8 mouse cellular contexts compared by ENCODE assay signal in genomic region chr11:101338123-101338760, GRCm38 (mm10). TPM values are rescaled to one million over a fixed set of nuclear protein-coding genes. Genes with fewer than 3 reads are reported as not detected.
DNase-seq lines count a peak whose midpoint lies in the region; ATAC-seq and TF ChIP-seq lines count a peak whose summit lies in the region.

No protein-coding gene starts in this region.

- H3K27ac ChIP-seq in CH12.LX (ENCODE audit: insufficient read depth, low read depth), result no peak overlapping the region
- peak overlapping the region; percentile 65; the same call in 1 of the 2 replicates for H3K27ac ChIP-seq in hindbrain, embryonic 14.5 days

- no peaks in the 10 kb centered on the region for H3K27me3 ChIP-seq in CH12.LX (replicated peaks)
- no peaks in the 10 kb centered on the region for H3K27me3 ChIP-seq in hindbrain, embryonic 14.5 days (ENCODE audit: control insufficient read depth, insufficient read depth, low read length)

- TF ChIP-seq RAD21 in CH12.LX (IDR thresholded peaks at IDR 0.05; ENCODE audit: low read depth, low read length), result no peak

- peak; percentile 83 for ATAC-seq in hindbrain, embryonic 14.5 days (ENCODE audit: low FRiP score)

- H3K4me3 ChIP-seq in CH12.LX (replicated peaks in 1 of 3; ENCODE audit: low read depth in 2 of 3, low read length in 2 of 3, poor library complexity in 1 of 3), result no peak overlapping the region
- peak overlapping the region; percentile 24 for H3K4me3 ChIP-seq in hindbrain, embryonic 14.5 days (replicated peaks; ENCODE audit: low read length)

- WGBS in hindbrain, embryonic 14.5 days, result 3% methylated on average over 9 of the region's 9 CpGs

- 0 out of 2 replicates have a peak overlapping the region, but pooled peaks have one; percentile 14 for H3K4me2 ChIP-seq in CH12.LX (ENCODE audit: insufficient read depth, low read depth, poor library complexity, severe bottlenecking)
- H3K4me2 ChIP-seq in hindbrain, embryonic 14.5 days (replicated peaks), result peak overlapping the region; percentile 50

- no peaks in the 10 kb centered on the region for H3K79me2 ChIP-seq in CH12.LX (replicated peaks; ENCODE audit: control insufficient read depth, extremely low read depth, insufficient read depth, poor library complexity, severe bottlenecking)

- TF ChIP-seq EP300 in CH12.LX (IDR thresholded peaks at IDR 0.05; ENCODE audit: low read length), result no peak

- peaks cover 0 to 17% of the 10 kb centered on the region in 2 experiments for H3K36me3 ChIP-seq in CH12.LX (replicated peaks in 1 of 2; ENCODE audit: control insufficient read depth in 1 of 2, insufficient read depth in 1 of 2, low read length in 1 of 2)
- no peaks in the 10 kb centered on the region for H3K36me3 ChIP-seq in hindbrain, embryonic 14.5 days (replicated peaks; ENCODE audit: control insufficient read depth, insufficient read depth)

- no peak for TF ChIP-seq CTCF in CH12.LX (conservative IDR thresholded peaks at IDR 0.05 in 1 of 2, IDR thresholded peaks at IDR 0.05 in 1 of 2; ENCODE audit: low read depth in 2 of 2, low read length in 2 of 2)

- dilution Hi-C loops in CH12.LX (cut with MboI; ENCODE audit: extremely low pct_ligation_motif_present, extremely low pct_unique_long_range_greater_than_20kb, low sequenced_read_pairs), result no loop called here

- intact Hi-C loops in heart, postnatal 14 days (cut with DNase I), result no loop called here

- peak; percentile 89 for DNase-seq in heart, adult 11 months
- no peak for DNase-seq in heart, postnatal 14 days
- peak; percentile 41 for DNase-seq in CH12.LX (ENCODE audit: extremely low read depth)
- peak; percentile 86 for DNase-seq in embryo, embryonic 10 days (ENCODE audit: low spot score)
- peak; percentile 28 for DNase-seq in hindbrain, embryonic 14.5 days (ENCODE audit: low spot score)
- peak; percentile 86 for DNase-seq in mesoderm, embryonic 11.5 days (ENCODE audit: low read depth, low spot score)
- no peak for DNase-seq in right cerebral cortex, postnatal 25 days
- DNase-seq in ovary, postnatal 36 days (ENCODE audit: low spot score), result no peak

- in situ Hi-C loops in CH12.LX (cut with MboI; ENCODE audit: low pct_ligation_motif_present, low pct_unique_long_range_greater_than_20kb, low sequenced_read_pairs), result loop anchor here (10.0 kb wide), 1 partner anchor 57 kb away; no protein-coding TSS in a partner anchor

- H3K4me1 ChIP-seq in CH12.LX (ENCODE audit: control insufficient read depth in 1 of 2, insufficient read depth in 2 of 2), result peaks cover 3 to 18% of the 10 kb centered on the region in 2 experiments; a peak in 2 of 4 replicates
- peaks cover 15% of the 10 kb centered on the region; the same call in 1 of the 2 replicates for H3K4me1 ChIP-seq in hindbrain, embryonic 14.5 days (replicated peaks; ENCODE audit: control insufficient read depth, insufficient read depth, low read length)

- H3K9ac ChIP-seq in CH12.LX (ENCODE audit: insufficient read depth, low read depth), result no peak overlapping the region
- peak overlapping the region; percentile 50 for H3K9ac ChIP-seq in hindbrain, embryonic 14.5 days

- TF ChIP-seq POLR2A in CH12.LX (IDR thresholded peaks at IDR 0.05; ENCODE audit: low read depth, low read length), result no peak

- no peaks in the 10 kb centered on the region for H3K9me3 ChIP-seq in CH12.LX (replicated peaks; ENCODE audit: low read length)
- no peaks in the 10 kb centered on the region for H3K9me3 ChIP-seq in hindbrain, embryonic 14.5 days (ENCODE audit: control insufficient read depth, low read length)

TF ChIP-seq in CH12.LX, 34 proteins besides CTCF, POLR2A, EP300 and RAD21:
- no peak for TF ChIP-seq MEF2A (IDR thresholded peaks at IDR 0.05; ENCODE audit: borderline replicate concordance, low read depth, low read length)
- TF ChIP-seq SIN3A (IDR thresholded peaks at IDR 0.05; ENCODE audit: low read length), result no peak
- no peak for TF ChIP-seq USF1 (IDR thresholded peaks at IDR 0.05; ENCODE audit: low read depth, low read length)
- TF ChIP-seq CHD1 (IDR thresholded peaks at IDR 0.05; ENCODE audit: low read depth, low read length), result no peak
- TF ChIP-seq MXI1 (IDR thresholded peaks at IDR 0.05; ENCODE audit: low read depth, low read length), result no peak
- TF ChIP-seq SMC3 (IDR thresholded peaks at IDR 0.05; ENCODE audit: low read depth, low read length), result no peak
- TF ChIP-seq PAX5 (IDR thresholded peaks at IDR 0.05; ENCODE audit: low read length), result no peak
- TF ChIP-seq ZC3H11A (IDR thresholded peaks at IDR 0.05; ENCODE audit: low read depth, low read length), result no peak
- no peak for TF ChIP-seq CHD2 (IDR thresholded peaks at IDR 0.05; ENCODE audit: low read length)
- TF ChIP-seq USF2 (conservative IDR thresholded peaks at IDR 0.05; ENCODE audit: low read depth, low read length), result no peak
- no peak for TF ChIP-seq ZKSCAN1 (IDR thresholded peaks at IDR 0.05; ENCODE audit: borderline replicate concordance, low read depth, low read length)
- TF ChIP-seq MYC (IDR thresholded peaks at IDR 0.05; ENCODE audit: low read depth, low read length), result no peak
- TF ChIP-seq UBTF (IDR thresholded peaks at IDR 0.05; ENCODE audit: low read depth, low read length), result no peak
- TF ChIP-seq ZMIZ1 (IDR thresholded peaks at IDR 0.05; ENCODE audit: low read depth, low read length), result no peak
- no peak for TF ChIP-seq ELF1 (IDR thresholded peaks at IDR 0.05; ENCODE audit: low read depth, low read length)
- no peak for TF ChIP-seq ZNF384 (IDR thresholded peaks at IDR 0.05; ENCODE audit: low read depth, low read length)
- no peak for TF ChIP-seq NRF1 (IDR thresholded peaks at IDR 0.05; ENCODE audit: low read depth, low read length)
- TF ChIP-seq JUN (IDR thresholded peaks at IDR 0.05; ENCODE audit: insufficient read depth, low read depth, low read length), result no peak
- TF ChIP-seq HCFC1 (IDR thresholded peaks at IDR 0.05; ENCODE audit: low read depth, low read length), result no peak

RNA-seq across cellular contexts. Expression of gene Aoc3, which starts 7.8 kb away (rescaled TPM):
- 10 to 100 TPM; 36.9 to 42.0 TPM for total RNA-seq in heart, postnatal 14 days (2021)
- total RNA-seq in CH12.LX (2012; rRNA removed), result 0.25 and 0.29 TPM in 2 replicates
- 0.28 and 0.30 TPM in 2 replicates for total RNA-seq in CH12.LX (2014; rRNA removed)
- 0.86 and 0.99 TPM in 2 replicates for polyA plus RNA-seq in CH12.LX (2012; ENCODE audit: insufficient read length, low read depth)
- polyA plus RNA-seq in hindbrain, embryonic 14.5 days (2014; fragmentation: Nextera tagmentation; extraction: Ambion mirVana), result 0.21 and 0.28 TPM in 2 replicates

RNA-seq across cellular contexts. Expression of gene Aoc2, which starts 13.4 kb away (rescaled TPM):
- total RNA-seq in heart, postnatal 14 days (2021), result 1 to 10 TPM; 3.1 to 3.2 TPM
- total RNA-seq in CH12.LX (2012; rRNA removed) (5.0 and 5.5 TPM in 2 replicates), CH12.LX (2014; rRNA removed) (3.6 and 4.3 TPM in 2 replicates)
- 10.7 and 12.1 TPM in 2 replicates for polyA plus RNA-seq in CH12.LX (2012; ENCODE audit: insufficient read length, low read depth)
- polyA plus RNA-seq in hindbrain, embryonic 14.5 days (2014; fragmentation: Nextera tagmentation; extraction: Ambion mirVana), result 1.3 and 1.6 TPM in 2 replicates

RNA-seq across cellular contexts. Expression of gene Psme3, which starts 22.2 kb away (rescaled TPM):
- 10 to 100 TPM; 80.9 to 96.0 TPM for total RNA-seq in heart, postnatal 14 days (2021)
- total RNA-seq in CH12.LX (2012; rRNA removed) (86.1 and 108 TPM in 2 replicates), CH12.LX (2014; rRNA removed) (199 and 208 TPM in 2 replicates)
- 496 and 527 TPM in 2 replicates for polyA plus RNA-seq in CH12.LX (2012; ENCODE audit: insufficient read length, low read depth)
- 89.7 and 97.3 TPM in 2 replicates for polyA plus RNA-seq in hindbrain, embryonic 14.5 days (2014; fragmentation: Nextera tagmentation; extraction: Ambion mirVana)

RNA-seq across cellular contexts. Expression of gene G6pc, which starts 29.1 kb away (rescaled TPM):
- not detected for total RNA-seq in heart, postnatal 14 days (2021)
- 0.08 TPM in 1 of 2 replicates, not detected in the other for total RNA-seq in CH12.LX (2012; rRNA removed)
- total RNA-seq in CH12.LX (2014; rRNA removed), result not detected in 2 replicates
- not detected in 2 replicates for polyA plus RNA-seq in CH12.LX (2012; ENCODE audit: insufficient read length, low read depth)
- not detected in 2 replicates for polyA plus RNA-seq in hindbrain, embryonic 14.5 days (2014; fragmentation: Nextera tagmentation; extraction: Ambion mirVana)

RNA-seq across cellular contexts. Expression of gene Becn1, which starts 36.2 kb away (rescaled TPM):
- total RNA-seq in heart, postnatal 14 days (2021), result 10 to 100 TPM; 90.0 to 96.3 TPM
- total RNA-seq in CH12.LX (2012; rRNA removed), result 280 and 282 TPM in 2 replicates
- total RNA-seq in CH12.LX (2014; rRNA removed), result 207 and 224 TPM in 2 replicates
- 177 and 237 TPM in 2 replicates for polyA plus RNA-seq in CH12.LX (2012; ENCODE audit: insufficient read length, low read depth)
- 172 and 176 TPM in 2 replicates for polyA plus RNA-seq in hindbrain, embryonic 14.5 days (2014; fragmentation: Nextera tagmentation; extraction: Ambion mirVana)

Comparison
In these comparisons a context has a peak if more than half of its experiments do, and no peak if none do; other contexts are left out.
1. DNase-seq: peak in heart, adult 11 months (single experiment), CH12.LX (single experiment), embryo, embryonic 10 days (single experiment), hindbrain, embryonic 14.5 days (single experiment) and mesoderm, embryonic 11.5 days (single experiment); none in heart, postnatal 14 days (0 of 2), right cerebral cortex, postnatal 25 days (single experiment) and ovary, postnatal 36 days (single experiment).
2. RNA of gene Aoc3, which starts 7.8 kb away (total RNA-seq): 36.9 to 42.0 TPM in heart, postnatal 14 days; 0.25 to 0.30 TPM in CH12.LX; every median in the first group is over 10 times any median in the second.